Mouse (Mus musculus) activated CD4-positive, CD25-positive, alpha-beta regulatory T cell, adult 4 months (primary cell): ENCODE measurements around the gene Olfr1206. TPM values are rescaled to one million over a fixed set of nuclear protein-coding genes. Genes with fewer than 3 reads are reported as not detected.

Experiments
- ATAC-seq: one replicate; pipeline ENCODE4 v1.8.0; 2017
- polyA plus RNA-seq, 2 experiments: library from polyadenylated mRNA; unstranded; fragments of 100-300 nt; shearing (Covaris generic); gene quantifications; one replicate each; pipeline ENCODE4 v1.2.1; 2017

Gene Olfr1206
- polyA plus RNA-seq, result under 1 TPM in 1 of 2 experiments, not detected in 1; 0.29 TPM

DNA sequence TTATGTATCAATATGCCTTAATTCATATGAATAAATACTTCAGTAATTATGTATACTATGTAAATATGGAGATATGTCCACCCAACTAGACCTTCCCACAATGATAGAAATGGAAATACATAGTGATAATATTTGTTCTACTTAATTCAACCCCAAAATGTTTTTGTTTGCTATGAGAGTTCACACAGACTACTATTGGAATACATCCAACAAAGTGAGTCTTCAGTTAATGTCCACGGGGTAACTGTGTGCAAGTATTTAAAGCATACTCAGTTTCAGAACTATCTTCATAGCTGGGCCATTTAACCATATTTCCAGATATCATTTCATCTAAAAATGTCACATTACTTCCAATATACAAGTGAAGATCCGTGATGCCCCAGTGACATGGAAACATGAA lies at the start of gene Olfr1206:
Gene Olfr1206, plus strand, starts transcription at position 301 of the 400 bp plus-strand sequence.
- no peak for ATAC-seq

DNA sequence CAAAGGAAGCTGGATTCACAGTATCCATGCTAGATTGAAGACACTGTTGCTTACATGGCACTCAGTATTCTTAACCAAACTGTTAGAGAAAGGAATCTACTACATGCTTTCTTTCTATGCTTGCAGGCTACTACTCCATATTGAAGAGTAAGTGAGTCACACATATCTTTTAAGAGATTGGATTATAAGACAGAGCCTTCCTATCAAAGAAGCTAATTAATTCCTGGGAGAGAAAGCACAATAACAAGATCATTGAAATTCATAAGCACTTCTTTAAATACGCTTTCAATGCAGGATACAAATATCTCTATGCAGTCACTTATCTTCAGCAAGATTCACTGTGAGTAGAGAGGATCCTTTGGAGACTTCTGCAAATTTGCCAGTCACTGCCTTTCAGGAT lies 48.8 kb upstream of the Olfr1206 start, which contains the start of gene Olfr1202:
Gene Olfr1202, plus strand, starts transcription at position 301 of the 400 bp plus-strand sequence.
- no peak for ATAC-seq

- ATAC-seq, result no peak
Observed at GRCm38 (mm10) chr2:88829437-88829836, 33.6 kb upstream of the Olfr1206 start, which contains the start of gene Olfr1205. TSS of gene Olfr1205 (plus strand) at chr2:88829737.

DNA sequence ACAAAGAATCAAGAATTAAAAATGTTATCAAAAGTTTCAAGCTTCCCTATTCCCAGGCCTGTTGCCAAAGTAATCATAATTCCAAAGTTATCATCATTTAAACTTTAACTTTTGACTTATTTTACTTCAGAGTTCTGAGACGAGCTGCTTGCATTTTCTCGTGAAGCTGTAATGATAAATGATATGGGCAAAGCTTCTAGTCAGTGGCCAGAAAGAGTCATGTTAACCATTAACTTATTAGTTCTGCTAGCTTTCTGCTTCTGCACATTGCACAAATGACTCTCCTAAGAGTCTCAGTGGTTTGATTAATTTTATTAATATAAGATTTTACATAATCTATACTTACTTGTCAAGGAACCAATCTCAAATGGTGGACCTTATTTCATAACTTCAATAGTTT lies 24.6 kb upstream of the Olfr1206 start:
- no peak for ATAC-seq

DNA sequence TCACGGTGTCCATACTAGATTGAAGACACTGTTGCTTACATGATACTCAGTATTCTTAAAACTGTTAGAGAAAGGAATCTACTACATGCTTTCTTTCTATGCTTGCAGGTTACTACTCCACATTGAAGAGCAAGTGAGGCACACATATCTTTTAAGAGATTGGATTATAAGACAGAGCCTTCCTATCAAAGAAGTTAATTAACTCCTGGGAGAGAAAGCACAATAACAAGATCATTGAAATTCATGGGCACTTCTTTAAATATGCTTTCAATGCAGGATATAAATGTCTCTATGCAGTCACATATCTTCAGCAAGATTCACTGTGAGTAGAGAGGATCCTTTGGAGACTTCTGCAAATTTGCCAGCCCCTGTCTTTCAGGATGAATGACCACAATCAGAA lies 14.0 kb upstream of the Olfr1206 start, which contains the start of gene Olfr1204:
Gene Olfr1204, plus strand, starts transcription at position 301 of the 400 bp plus-strand sequence.
- no peak for ATAC-seq

- ATAC-seq, result no peak
Observed at GRCm38 (mm10) chr2:88902211-88902610, 39.2 kb downstream of the Olfr1206 start, which contains the start of gene Olfr1208. TSS of gene Olfr1208 (minus strand) at chr2:88902311.

DNA sequence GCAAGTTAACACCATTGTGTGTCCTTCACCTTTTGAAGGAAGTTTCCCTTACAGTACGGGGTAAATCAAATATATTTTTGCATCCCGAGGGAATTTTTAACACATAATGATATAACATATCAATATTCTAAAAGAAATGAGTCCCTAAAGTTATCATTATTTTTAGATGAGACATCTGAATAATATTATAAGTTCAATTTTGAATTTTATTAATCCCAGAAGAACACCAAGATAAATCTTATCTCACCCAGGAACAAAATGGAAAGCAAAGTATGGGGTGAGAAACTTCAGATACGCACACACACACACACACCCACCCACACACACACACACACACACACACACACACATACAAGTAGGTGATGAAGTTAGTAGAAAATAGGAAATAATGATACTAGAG lies 52.0 kb downstream of the Olfr1206 start, which contains the start of gene Olfr1209:
Gene Olfr1209, minus strand, starts transcription at position 101 of the 400 bp plus-strand sequence.
- ATAC-seq, result no peak

Other genes with a start within 250 kb of the Olfr1206 start
- not detected for gene Olfr1191-ps1, start 222.7 kb upstream of the Olfr1206 start, polyA plus RNA-seq
- not detected for gene Olfr1192-ps1, start 214.7 kb upstream of the Olfr1206 start, polyA plus RNA-seq
- gene Olfr1193, start 187.6 kb upstream of the Olfr1206 start, polyA plus RNA-seq, result not detected
- gene Olfr1195, start 174.0 kb upstream of the Olfr1206 start, polyA plus RNA-seq, result under 1 TPM in 1 of 2 experiments, not detected in 1; 0.17 TPM
- gene Olfr1196, start 158.6 kb upstream of the Olfr1206 start, polyA plus RNA-seq, result not detected
- gene Olfr1197, start 130.9 kb upstream of the Olfr1206 start, polyA plus RNA-seq, result not detected
- gene Olfr1198, start 111.9 kb upstream of the Olfr1206 start, polyA plus RNA-seq, result not detected
- gene Olfr1199, start 102.8 kb upstream of the Olfr1206 start, polyA plus RNA-seq, result not detected
- not detected for gene Olfr1200, start 92.7 kb upstream of the Olfr1206 start, polyA plus RNA-seq
- not detected for gene Olfr1201, start 70.2 kb upstream of the Olfr1206 start, polyA plus RNA-seq
- gene Olfr1202, start 48.7 kb upstream of the Olfr1206 start, polyA plus RNA-seq, result not detected
- under 1 TPM in 1 of 2 experiments, not detected in 1; 0.07 TPM for gene Olfr1205, start 33.5 kb upstream of the Olfr1206 start, polyA plus RNA-seq
- not detected for gene Olfr1204, start 13.9 kb upstream of the Olfr1206 start, polyA plus RNA-seq
- under 1 TPM in 1 of 2 experiments, not detected in 1; 0.21 TPM for gene Olfr1208, start 39.1 kb downstream of the Olfr1206 start, polyA plus RNA-seq
- gene Olfr1209, start 51.9 kb downstream of the Olfr1206 start, polyA plus RNA-seq, result not detected
- gene Olfr1211, start 74.9 kb downstream of the Olfr1206 start, polyA plus RNA-seq, result not detected
- not detected for gene Olfr1212, start 90.7 kb downstream of the Olfr1206 start, polyA plus RNA-seq
- not detected for gene Gm13762, start 117.0 kb downstream of the Olfr1206 start, polyA plus RNA-seq
- not detected for gene Olfr1214, start 129.4 kb downstream of the Olfr1206 start, polyA plus RNA-seq
- not detected for gene Olfr1215, start 143.7 kb downstream of the Olfr1206 start, polyA plus RNA-seq
- gene Olfr1216, start 155.1 kb downstream of the Olfr1206 start, polyA plus RNA-seq, result not detected
- not detected for gene Olfr1217, start 168.8 kb downstream of the Olfr1206 start, polyA plus RNA-seq
- gene Olfr1218, start 198.0 kb downstream of the Olfr1206 start, polyA plus RNA-seq, result not detected
- gene Olfr1219, start 220.3 kb downstream of the Olfr1206 start, polyA plus RNA-seq, result not detected
- gene Olfr1220, start 243.6 kb downstream of the Olfr1206 start, polyA plus RNA-seq, result under 1 TPM in 1 of 2 experiments, not detected in 1; 0.08 TPM